Mouse (Mus musculus) liver, adult 2 months (tissue): Measurements from ENCODE around the gene Ankrd34a. TPM values are rescaled to one million over a fixed set of nuclear protein-coding genes. Genes with fewer than 3 reads are reported as not detected.

ENCODE experiments used
- DNase-seq: peaks from one replicate; pipeline ENCODE4 v3.0.0-alpha.2; 2011; ENCODE audit warnings: low read depth, low spot score; ENCODE audit errors: extremely low read depth
- H3K27ac ChIP-seq: fragments of 200-500 bp; replicated peaks from 2 replicates; pipeline ENCODE4 v1.5.1; 2012; ENCODE audit warnings: low read depth, mild to moderate bottlenecking, control low read depth, inconsistent platforms, low read length; ENCODE audit not compliant: insufficient read depth
- H3K27me3 ChIP-seq: fragments of 200-500 bp; 2 replicates; pipeline ENCODE4 v1.6.1; 2012; ENCODE audit warnings: mild to moderate bottlenecking, moderate library complexity, low read length, inconsistent platforms; ENCODE audit not compliant: control insufficient read depth, insufficient read depth
- H3K36me3 ChIP-seq: fragments of 200-500 bp; 2 replicates; pipeline ENCODE4 v1.6.1; 2012; ENCODE audit warnings: low read length, inconsistent platforms; ENCODE audit not compliant: control insufficient read depth, insufficient read depth
- H3K4me1 ChIP-seq: fragments of 200-500 bp; 2 replicates; pipeline ENCODE4 v1.6.1; 2011; ENCODE audit warnings: low read length; ENCODE audit not compliant: control insufficient read depth, insufficient read depth
- H3K4me3 ChIP-seq: fragments of 200-500 bp; 2 replicates; pipeline ENCODE4 v1.5.1; 2011; ENCODE audit warnings: low read depth, mild to moderate bottlenecking, control low read depth, low read length, moderate library complexity; ENCODE audit not compliant: insufficient read depth
- H3K79me2 ChIP-seq: fragments of 200-500 bp; 2 replicates; pipeline ENCODE4 v1.6.1; 2012; ENCODE audit warnings: inconsistent platforms, mild to moderate bottlenecking, low read length, moderate library complexity; ENCODE audit not compliant: control insufficient read depth, insufficient read depth
- H3K9ac ChIP-seq: fragments of 200-500 bp; 2 replicates; pipeline ENCODE4 v1.6.1; 2012; ENCODE audit warnings: low read depth, mild to moderate bottlenecking, control low read depth, inconsistent platforms, low read length
- CTCF ChIP-seq: fragments of 200-500 bp; IDR thresholded peaks from 2 replicates; pipeline ENCODE4 v1.5.1; 2011; ENCODE audit warnings: low read depth, low read length, control low read depth
- POLR2A ChIP-seq: fragments of 200-500 bp; IDR thresholded peaks from 2 replicates; pipeline ENCODE4 v1.6.1; 2011; ENCODE audit warnings: low read length, control low read depth; ENCODE audit not compliant: insufficient read depth; ENCODE audit errors: extremely low read depth
- WGBS: fragments of 180-500 bp; shearing (Covaris S2); methylation state at CpG from one replicate; pipeline ENCODE4 v1.1.7; 2018; 5-methylcytosine and 5-hydroxymethylcytosine counted together
- polyA plus RNA-seq: library from polyadenylated mRNA; depleted of rRNA; stranded (reverse); fragments of >200 nt; gene quantifications from 2 replicates; pipeline ENCODE4 v1.2.3, GENCODE M21; 2012
- total RNA-seq: library from RNA; depleted of rRNA; stranded (reverse); fragments of >200 nt; gene quantifications from 2 replicates; pipeline ENCODE4 v1.2.3, GENCODE M21; 2014

The Ankrd34a gene
- total and polyA plus RNA-seq, 2 experiments = 0.07 TPM; not detected in 1

DNA sequence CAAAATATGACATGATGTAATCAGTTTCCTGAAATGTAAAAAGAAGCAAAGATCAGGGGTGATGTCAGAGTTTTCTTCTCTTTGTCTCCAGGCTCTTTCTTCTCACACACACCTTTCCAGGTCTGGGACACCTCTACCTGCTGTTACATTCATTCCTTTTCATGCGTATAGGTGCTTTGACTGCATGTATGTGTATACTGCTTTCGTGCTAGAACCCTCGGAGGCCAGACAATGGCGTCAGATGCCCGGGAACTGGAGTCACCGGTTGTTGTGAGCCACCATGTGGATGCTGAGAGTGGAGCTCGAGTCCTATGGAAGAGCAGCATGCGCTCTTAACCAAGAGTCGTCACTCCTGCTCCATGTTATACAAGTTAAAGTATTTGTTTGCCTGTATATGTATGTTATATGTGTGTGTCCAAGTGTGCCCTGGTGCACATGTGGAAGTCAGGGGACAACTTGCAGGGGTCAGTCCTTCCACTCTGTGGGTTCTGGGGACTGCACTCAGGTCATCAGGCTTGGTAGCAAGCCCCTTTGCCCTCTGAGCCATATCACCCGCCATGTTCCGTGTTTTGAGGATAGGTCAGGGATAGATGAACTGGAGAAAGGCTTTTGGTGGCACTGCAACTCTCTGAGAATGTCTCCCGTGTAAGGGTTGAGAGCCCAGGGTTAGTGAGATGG lies 17.7 kb upstream of the Ankrd34a start:
- DNase-seq = no peak
- H3K4me3 ChIP-seq = no peak overlapping the region
- TF ChIP-seq CTCF = no peak
- TF ChIP-seq POLR2A = no peak
- 0 out of 2 replicates have a peak overlapping the region, but pooled peaks have one; percentile 14 for H3K27ac ChIP-seq
- no peaks in the 10 kb centered on the region for H3K27me3 ChIP-seq
- no peaks in the 10 kb centered on the region for H3K79me2 ChIP-seq
- no peaks in the 10 kb centered on the region for H3K36me3 ChIP-seq
- H3K4me1 ChIP-seq = peaks cover 25% of the 10 kb centered on the region
- H3K9ac ChIP-seq = no peak overlapping the region
- 79% methylated on average over 12 of the region's 12 CpGs for WGBS

DNA sequence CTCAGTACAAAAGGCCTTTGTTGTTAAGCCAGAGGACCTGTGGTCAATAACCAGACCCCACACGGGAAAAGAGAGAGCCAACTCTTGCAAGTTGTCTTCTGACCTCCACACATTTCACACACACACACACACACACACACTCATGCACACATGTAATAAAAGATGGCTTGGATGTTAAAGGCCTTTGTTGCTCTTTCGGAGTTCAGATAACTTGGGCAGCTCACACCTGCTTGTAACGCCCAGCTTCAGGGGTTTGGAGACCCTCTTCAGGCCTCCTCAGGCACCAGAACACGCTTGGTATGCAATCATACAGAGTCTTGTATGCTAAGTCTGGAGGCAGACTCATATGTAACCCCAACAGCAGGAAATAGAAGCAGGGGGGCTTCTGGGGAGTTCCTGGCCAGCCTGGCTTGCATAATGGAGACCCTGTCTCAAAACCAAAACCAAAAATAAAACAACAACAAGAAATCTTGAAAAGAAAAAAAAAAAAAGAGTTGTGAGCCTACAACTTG lies 17.1 kb upstream of the Ankrd34a start:
- TF ChIP-seq CTCF (no peak), POLR2A (no peak)
- Histone ChIP-seq H3K27ac (0 out of 2 replicates have a peak overlapping the region, but pooled peaks have one; percentile 6), H3K4me1 (peaks cover 23% of the 10 kb centered on the region), H3K36me3 (no peaks in the 10 kb centered on the region), H3K79me2 (no peaks in the 10 kb centered on the region), H3K27me3 (no peaks in the 10 kb centered on the region), H3K9ac (no peak overlapping the region), H3K4me3 (no peak overlapping the region)
- no peak for DNase-seq
- 82% methylated on average over 4 of the region's 4 CpGs for WGBS

DNA sequence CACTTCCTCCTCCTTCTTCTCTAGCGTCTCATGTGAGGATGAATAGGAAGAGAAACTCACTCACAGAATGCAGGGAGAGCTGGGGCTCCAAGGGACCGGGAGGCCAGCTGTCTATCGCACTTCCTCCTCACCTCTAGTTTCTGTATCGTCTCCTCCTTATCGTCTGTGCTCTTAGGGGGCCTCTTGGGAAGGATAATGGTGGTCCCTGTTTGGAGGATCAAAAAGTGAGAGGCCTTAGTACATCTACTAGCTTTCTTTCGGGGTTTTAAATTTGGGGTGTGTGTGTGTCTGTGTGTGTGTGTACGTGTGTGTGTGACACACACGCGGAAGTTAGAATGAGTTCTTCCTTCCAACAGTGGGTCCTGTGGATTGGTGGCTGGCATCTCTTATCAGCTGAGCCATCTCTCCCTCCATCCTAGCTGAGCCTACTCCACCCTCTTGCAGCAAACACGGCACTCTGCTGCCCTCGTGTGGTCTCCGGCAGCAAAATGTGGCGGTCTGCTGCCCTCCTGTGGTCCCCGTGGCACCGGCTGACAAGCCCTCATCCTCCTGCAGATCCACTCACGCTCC lies 16.5 kb upstream of the Ankrd34a start:
- no peak for TF ChIP-seq POLR2A
- peak; percentile 100 for TF ChIP-seq CTCF
- Histone ChIP-seq H3K36me3 (no peaks in the 10 kb centered on the region), H3K4me1 (peaks cover 19% of the 10 kb centered on the region), H3K79me2 (no peaks in the 10 kb centered on the region), H3K27me3 (no peaks in the 10 kb centered on the region), H3K4me3 (no peak overlapping the region), H3K27ac (no peak overlapping the region), H3K9ac (no peak overlapping the region)
- WGBS = 18% methylated on average over 16 of the region's 16 CpGs
- DNase-seq = peak; percentile 70

DNA sequence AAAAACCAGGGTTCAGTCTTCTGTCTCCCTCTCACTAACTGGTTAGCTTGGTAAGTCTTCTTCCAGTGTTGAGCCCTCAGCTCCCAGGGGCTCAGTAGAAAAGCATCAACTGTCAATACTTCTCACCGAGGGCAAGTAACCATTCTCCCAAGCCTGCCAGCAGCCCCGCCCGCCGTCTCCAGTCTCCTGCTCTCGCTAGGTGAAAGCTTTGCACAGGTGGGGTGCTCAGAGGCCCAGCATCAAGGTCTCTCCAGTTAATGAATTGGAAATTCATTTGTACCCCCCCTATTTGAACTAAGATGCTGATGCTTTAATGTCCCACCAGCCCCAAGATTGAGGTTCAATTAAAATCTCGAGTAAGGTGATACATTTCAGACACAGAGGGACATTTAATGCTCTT lies 15.3 kb upstream of the Ankrd34a start:
- WGBS = 84% methylated on average over 6 of the region's 6 CpGs
- Histone ChIP-seq H3K27ac (no peak overlapping the region), H3K4me3 (no peak overlapping the region), H3K27me3 (no peaks in the 10 kb centered on the region), H3K36me3 (no peaks in the 10 kb centered on the region), H3K79me2 (no peaks in the 10 kb centered on the region), H3K9ac (no peak overlapping the region), H3K4me1 (peaks cover 11% of the 10 kb centered on the region)
- TF ChIP-seq CTCF (no peak), POLR2A (no peak)
- no peak for DNase-seq

DNA sequence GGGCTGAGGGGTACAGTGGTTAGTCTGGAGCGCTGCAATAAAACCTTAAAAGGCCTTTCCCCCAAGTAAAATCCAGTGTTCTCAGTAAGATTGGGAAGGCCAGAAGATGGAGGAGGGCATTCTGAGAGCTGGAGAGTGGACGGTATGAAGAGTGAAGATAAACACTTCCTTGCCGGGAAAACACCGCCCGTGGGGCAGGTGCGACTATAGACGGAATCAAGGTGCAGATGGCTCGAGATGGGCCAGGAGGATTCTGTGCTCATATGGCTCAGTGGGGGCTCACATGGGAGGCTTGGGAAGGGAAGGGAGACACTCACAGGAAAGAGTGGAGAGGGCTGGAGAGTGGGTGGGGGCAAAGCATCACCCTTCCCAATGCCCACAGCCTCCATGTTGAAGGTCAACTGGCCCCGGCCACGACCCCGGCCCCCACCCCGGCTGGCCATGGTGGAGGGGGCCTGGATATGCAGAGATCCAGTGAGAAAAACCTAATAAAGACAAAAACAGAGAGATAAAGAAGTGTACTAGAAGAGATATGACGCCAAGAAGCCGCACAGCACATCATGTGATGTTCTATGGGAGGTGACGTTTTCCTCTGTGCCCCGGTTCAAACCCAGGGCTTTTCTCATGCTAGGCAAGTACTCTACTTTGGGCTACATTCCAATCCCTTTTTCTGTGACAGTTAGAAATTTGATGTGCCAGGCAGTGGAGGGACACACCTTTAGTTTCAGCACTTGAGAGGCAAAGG lies 14.5 kb upstream of the Ankrd34a start:
- TF ChIP-seq CTCF (no peak), POLR2A (no peak)
- no peak overlapping the region for H3K9ac ChIP-seq
- DNase-seq = no peak
- no peaks in the 10 kb centered on the region for H3K27me3 ChIP-seq
- no peak overlapping the region for H3K27ac ChIP-seq
- H3K79me2 ChIP-seq = no peaks in the 10 kb centered on the region
- peaks cover 6% of the 10 kb centered on the region; the same call in 1 of the 2 replicates for H3K4me1 ChIP-seq
- no peaks in the 10 kb centered on the region for H3K36me3 ChIP-seq
- H3K4me3 ChIP-seq = no peak overlapping the region
- WGBS = 91% methylated on average over 16 of the region's 16 CpGs

DNA sequence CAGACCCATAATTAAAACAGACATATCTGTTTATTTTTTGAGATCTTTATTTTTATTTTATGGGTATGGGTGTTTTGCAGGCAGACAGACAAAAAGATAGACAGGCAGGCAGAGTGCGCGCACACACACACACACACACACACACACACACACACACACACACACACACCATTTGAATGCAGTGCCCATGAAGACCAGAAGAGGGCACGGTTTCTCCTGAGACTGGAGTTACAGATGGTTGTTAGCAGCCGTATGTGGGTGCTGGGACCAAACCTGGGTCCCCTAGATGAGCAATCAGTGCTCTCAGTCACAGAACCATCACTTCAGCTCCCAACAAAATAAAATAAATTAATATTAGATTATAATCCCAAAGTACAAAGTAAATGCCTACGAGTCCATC lies 13.1 kb upstream of the Ankrd34a start:
- Histone ChIP-seq H3K79me2 (no peaks in the 10 kb centered on the region), H3K36me3 (no peaks in the 10 kb centered on the region), H3K4me1 (0 out of 2 replicates have a peak, but pooled peaks cover 2% of the 10 kb centered on the region), H3K27me3 (no peaks in the 10 kb centered on the region), H3K4me3 (no peak overlapping the region), H3K9ac (no peak overlapping the region), H3K27ac (no peak overlapping the region)
- DNase-seq = no peak
- WGBS = 91% methylated on average over 5 of the region's 5 CpGs
- no peak for TF ChIP-seq POLR2A
- TF ChIP-seq CTCF = no peak
